Mouse (Mus musculus) neural tube, embryonic 14.5 days (tissue): ENCODE results near the gene Tor2a. TPM values are rescaled to one million over a fixed set of nuclear protein-coding genes. Genes with fewer than 3 reads are reported as not detected.

Experiments used
- ATAC-seq: fragments of 200-750 bp; cut with Nextera tagmentation; 2 replicates; pipeline ENCODE4 v1.8.0; 2017; ENCODE audit warnings: low read depth, mild to moderate bottlenecking, moderate TSS enrichment, moderate library complexity
- H3K27ac ChIP-seq: fragments of 300-500 bp; sonication (generic); 2 replicates; pipeline ENCODE4 v1.5.1; 2014; ENCODE audit warnings: low read depth, mild to moderate bottlenecking, control low read depth, low read length, moderate library complexity, mixed read lengths
- H3K27me3 ChIP-seq: fragments of 300-500 bp; sonication (generic); 2 replicates; pipeline ENCODE4 v1.6.1; 2014; ENCODE audit warnings: low read length; ENCODE audit not compliant: control insufficient read depth, insufficient read depth
- H3K36me3 ChIP-seq: fragments of 300-500 bp; sonication (generic); 2 replicates; pipeline ENCODE4 v1.6.1; 2014; ENCODE audit warnings: low read length, mixed read lengths; ENCODE audit not compliant: control insufficient read depth, insufficient read depth
- H3K4me1 ChIP-seq: fragments of 300-500 bp; sonication (generic); 2 replicates; pipeline ENCODE4 v1.6.1; 2014; ENCODE audit warnings: low read length; ENCODE audit not compliant: control insufficient read depth, insufficient read depth
- H3K4me2 ChIP-seq: fragments of 300-500 bp; sonication (generic); 2 replicates; pipeline ENCODE4 v1.6.1; 2014; ENCODE audit warnings: mild to moderate bottlenecking, low read depth, low read length, control low read depth
- H3K4me3 ChIP-seq: fragments of 300-500 bp; sonication (generic); 2 replicates; pipeline ENCODE4 v1.5.1; 2014; ENCODE audit warnings: low read depth, low read length, control low read depth, mixed read lengths
- H3K9ac ChIP-seq: fragments of 300-500 bp; sonication (generic); replicated peaks from 2 replicates; pipeline ENCODE4 v1.6.1; 2014; ENCODE audit warnings: low read depth, mild to moderate bottlenecking, control low read depth, low read length, mixed read lengths
- H3K9me3 ChIP-seq: fragments of 300-500 bp; sonication (generic); 2 replicates; pipeline ENCODE4 v1.6.1; 2016; ENCODE audit warnings: low read length; ENCODE audit not compliant: control insufficient read depth
- WGBS: fragments of 180-500 bp; shearing (Covaris S2); extraction: QIAGEN DNeasy Blood & Tissue Kit; methylation state at CpG from one replicate; pipeline ENCODE4 v1.1.7; 2014; 5-methylcytosine and 5-hydroxymethylcytosine counted together
- polyA plus RNA-seq: library from polyadenylated mRNA; unstranded; fragments of >200 nt; fragmentation: Nextera tagmentation; extraction: Ambion mirVana; gene quantifications from 2 replicates; pipeline ENCODE4 v1.2.1, GENCODE M21; 2014

The Tor2a gene
- polyA plus RNA-seq, 1 experiment from 2014 or later: 56.0 TPM

GRCm38 (mm10) chr2:32763353-32763752 is 6.3 kb downstream of the Tor2a start:
- no peak overlapping the region for H3K4me3 ChIP-seq
- H3K4me2 ChIP-seq: no peak overlapping the region
- H3K9me3 ChIP-seq: no peaks in the 10 kb centered on the region
- 84% methylated on average over 3 of the region's 3 CpGs for WGBS
- ATAC-seq: no peak
- peaks cover 15% of the 10 kb centered on the region for H3K36me3 ChIP-seq
- H3K9ac ChIP-seq: no peak overlapping the region
- no peak overlapping the region for H3K27ac ChIP-seq
- H3K4me1 ChIP-seq: peaks cover under 1% of the 10 kb centered on the region; the same call in 1 of the 2 replicates
- no peaks in the 10 kb centered on the region for H3K27me3 ChIP-seq

- no peaks in the 10 kb centered on the region for H3K4me1 ChIP-seq
- ATAC-seq: no peak
- 67% methylated on average over 12 of the region's 12 CpGs for WGBS
- H3K9ac ChIP-seq: no peak overlapping the region
- H3K27me3 ChIP-seq: no peaks in the 10 kb centered on the region
- no peak overlapping the region for H3K4me3 ChIP-seq
- H3K27ac ChIP-seq: no peak overlapping the region
- no peak overlapping the region for H3K4me2 ChIP-seq
- no peaks in the 10 kb centered on the region; the same call in 1 of the 2 replicates for H3K36me3 ChIP-seq
- H3K9me3 ChIP-seq: no peaks in the 10 kb centered on the region
Measured at GRCm38 (mm10) chr2:32767241-32767640, 10.2 kb downstream of the Tor2a start.

- Histone ChIP-seq H3K36me3 (no peaks in the 10 kb centered on the region), H3K9ac (no peak overlapping the region), H3K27ac (no peak overlapping the region), H3K27me3 (no peaks in the 10 kb centered on the region), H3K4me1 (no peaks in the 10 kb centered on the region), H3K4me2 (no peak overlapping the region), H3K9me3 (no peaks in the 10 kb centered on the region), H3K4me3 (no peak overlapping the region)
- 59% methylated on average over 19 of the region's 19 CpGs for WGBS
- ATAC-seq: no peak
Measured at GRCm38 (mm10) chr2:32768661-32769285, 11.7 kb downstream of the Tor2a start.

- WGBS: 72% methylated on average over 5 of the region's 5 CpGs
- Histone ChIP-seq H3K4me1 (no peaks in the 10 kb centered on the region), H3K4me2 (no peak overlapping the region), H3K27me3 (no peaks in the 10 kb centered on the region), H3K27ac (no peak overlapping the region), H3K36me3 (no peaks in the 10 kb centered on the region), H3K4me3 (no peak overlapping the region), H3K9me3 (no peaks in the 10 kb centered on the region), H3K9ac (no peak overlapping the region)
- no peak for ATAC-seq
Measured at GRCm38 (mm10) chr2:32769327-32770085, 12.5 kb downstream of the Tor2a start.

GRCm38 (mm10) chr2:32771886-32772285 is 14.9 kb downstream of the Tor2a start:
- H3K9me3 ChIP-seq: no peaks in the 10 kb centered on the region
- WGBS: 38% methylated on average over 12 of the region's 12 CpGs
- no peak for ATAC-seq

GRCm38 (mm10) chr2:32772626-32773279 is 15.7 kb downstream of the Tor2a start:
- 90% methylated on average over 8 of the region's 8 CpGs for WGBS
- no peak overlapping the region for H3K4me3 ChIP-seq
- H3K36me3 ChIP-seq: no peaks in the 10 kb centered on the region

More at GRCm38 (mm10) chr2:32771886-32772285, 14.9 kb downstream of the Tor2a start:
- peaks cover 12% of the 10 kb centered on the region for H3K4me1 ChIP-seq
- H3K4me2 ChIP-seq: no peak overlapping the region
- no peaks in the 10 kb centered on the region for H3K36me3 ChIP-seq
- no peak overlapping the region for H3K9ac ChIP-seq
- no peak overlapping the region for H3K27ac ChIP-seq
- no peaks in the 10 kb centered on the region for H3K27me3 ChIP-seq
- no peak overlapping the region for H3K4me3 ChIP-seq

GRCm38 (mm10) chr2:32775359-32776074 is 18.5 kb downstream of the Tor2a start, which contains the start of the genes Ttc16 and Ptrh1:
TSS of gene Ttc16 (minus strand) at chr2:32775633.
TSS of gene Ptrh1 (plus strand) at chr2:32775786.
- Histone ChIP-seq H3K4me2 (peak within 1 kb of the TSS; percentile 83), H3K9me3 (no peaks in the 10 kb centered on the region), H3K9ac (peak within 1 kb of the TSS; percentile 51), H3K27me3 (no peaks in the 10 kb centered on the region), H3K36me3 (no peaks in the 10 kb centered on the region), H3K27ac (peak within 1 kb of the TSS; percentile 55), H3K4me1 (peaks cover 12% of the 10 kb centered on the region), H3K4me3 (peak within 1 kb of the TSS; percentile 57)
- ATAC-seq: peak; percentile 97
- whole genome bisulfite sequencing: under 1% methylated on average over 46 of the region's 46 CpGs

More at GRCm38 (mm10) chr2:32772626-32773279, 15.7 kb downstream of the Tor2a start:
- H3K27me3 ChIP-seq: no peaks in the 10 kb centered on the region
- ATAC-seq: no peak
- no peak overlapping the region for H3K9ac ChIP-seq
- no peak overlapping the region for H3K4me2 ChIP-seq
- peaks cover 12% of the 10 kb centered on the region for H3K4me1 ChIP-seq
- no peaks in the 10 kb centered on the region for H3K9me3 ChIP-seq
- H3K27ac ChIP-seq: no peak overlapping the region

- Histone ChIP-seq H3K9me3 (no peaks in the 10 kb centered on the region), H3K4me1 (peaks cover 12% of the 10 kb centered on the region), H3K27ac (no peak overlapping the region), H3K4me2 (peak overlapping the region; percentile 83), H3K4me3 (peak overlapping the region; percentile 57), H3K9ac (peak overlapping the region; percentile 51), H3K27me3 (no peaks in the 10 kb centered on the region), H3K36me3 (no peaks in the 10 kb centered on the region)
- no peak for ATAC-seq
- 27% methylated on average over 22 of the region's 22 CpGs for WGBS
Measured at GRCm38 (mm10) chr2:32776192-32776591, 19.2 kb downstream of the Tor2a start.
